Mouse (Mus musculus) thymus, postnatal 4 days (tissue): ENCODE data around the gene Cntn2.
"Not testable (repeated sequence)": the region's sequence is repeated elsewhere in the genome, so short reads cannot be mapped to it uniquely, and the experiment has no call there.

ENCODE experiments used
- DNase-seq: peaks from one replicate; pipeline ENCODE4 v3.0.0; 2021

Gene Cntn2

DNA sequence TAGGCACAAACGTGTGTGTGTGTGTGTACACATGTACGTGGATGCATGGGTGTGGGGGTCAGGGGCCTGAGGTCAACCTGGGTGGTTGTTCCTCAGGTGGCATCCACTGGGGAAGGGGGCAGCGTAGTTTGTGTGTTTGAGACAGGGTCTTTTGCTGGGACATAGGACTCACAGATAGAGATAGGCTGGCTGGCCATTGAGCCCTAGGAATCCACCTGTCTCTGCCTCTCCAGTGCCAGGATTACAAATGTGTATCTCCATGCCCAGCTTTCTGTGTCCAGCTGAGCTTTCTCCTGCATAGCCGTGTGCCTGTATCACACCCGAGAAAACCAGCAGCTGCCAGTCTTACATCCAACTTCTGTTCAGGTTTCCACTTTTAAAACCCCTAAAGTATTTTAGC lies 33.3 kb downstream of the Cntn2 start:
- DNase-seq, result no peak

DNA sequence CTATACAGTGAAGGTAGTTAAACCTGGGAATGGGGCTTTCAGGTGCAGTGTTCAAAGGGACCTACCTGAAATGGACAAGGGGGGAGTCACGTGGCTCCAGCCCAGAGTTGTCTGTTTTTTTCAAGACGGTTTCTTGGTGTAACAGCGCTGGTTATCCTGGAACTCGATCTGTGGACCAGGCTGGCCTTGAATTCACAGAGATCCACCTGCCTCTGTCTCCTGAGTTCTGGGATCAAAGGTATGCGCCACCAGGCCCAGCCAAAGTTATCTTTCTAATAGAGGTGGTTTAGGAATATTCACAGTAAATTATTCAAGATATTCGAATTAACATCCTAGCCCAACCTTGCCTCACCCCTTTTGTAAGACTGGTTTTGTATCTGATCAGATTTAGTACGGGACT lies 36.4 kb downstream of the Cntn2 start:
- DNase-seq, result no peak

DNA sequence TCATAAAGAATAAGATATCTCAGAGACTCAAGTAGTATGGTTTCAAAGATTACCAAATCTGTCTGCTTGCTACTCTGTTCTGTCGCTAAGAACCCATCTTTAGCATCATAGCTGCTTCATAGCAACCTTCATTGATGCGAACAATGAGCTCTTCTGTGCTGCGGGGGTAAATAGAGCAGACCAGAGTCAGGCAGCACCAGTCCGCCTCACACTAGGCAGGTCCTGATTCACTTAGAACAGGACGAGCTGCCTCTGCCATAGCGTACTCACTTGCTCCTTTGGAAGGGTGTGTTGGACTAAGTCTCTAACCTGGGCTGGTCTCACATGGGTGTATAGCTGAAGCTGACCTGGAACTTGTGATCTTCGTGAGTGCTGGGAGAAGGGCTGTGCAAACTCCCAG lies 37.0 kb downstream of the Cntn2 start, which contains the start of gene Tmem81:
TSS of gene Tmem81 (plus strand) at position 173 of the 400 bp plus-strand sequence.
- no peak for DNase-seq

DNA sequence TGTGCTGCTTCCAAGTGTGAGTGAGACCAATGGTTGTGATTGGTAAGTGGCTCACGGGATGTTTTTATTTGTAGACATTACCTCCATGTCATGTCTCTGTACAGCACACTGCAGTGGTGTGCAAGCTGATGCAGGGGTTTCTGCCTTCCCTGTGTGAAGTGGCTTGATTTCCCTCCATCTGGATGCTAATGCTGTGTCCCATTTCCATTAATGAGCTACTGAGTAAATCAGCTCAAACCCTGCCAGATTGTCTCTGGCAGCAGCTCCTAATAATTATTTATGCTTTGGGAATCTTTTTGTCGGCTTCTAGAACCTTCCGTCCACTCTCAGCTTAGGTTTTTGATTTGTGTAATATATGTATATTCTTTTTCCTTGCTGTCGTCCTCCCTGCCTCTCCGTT lies 37.9 kb downstream of the Cntn2 start:
- DNase-seq, result no peak

DNA sequence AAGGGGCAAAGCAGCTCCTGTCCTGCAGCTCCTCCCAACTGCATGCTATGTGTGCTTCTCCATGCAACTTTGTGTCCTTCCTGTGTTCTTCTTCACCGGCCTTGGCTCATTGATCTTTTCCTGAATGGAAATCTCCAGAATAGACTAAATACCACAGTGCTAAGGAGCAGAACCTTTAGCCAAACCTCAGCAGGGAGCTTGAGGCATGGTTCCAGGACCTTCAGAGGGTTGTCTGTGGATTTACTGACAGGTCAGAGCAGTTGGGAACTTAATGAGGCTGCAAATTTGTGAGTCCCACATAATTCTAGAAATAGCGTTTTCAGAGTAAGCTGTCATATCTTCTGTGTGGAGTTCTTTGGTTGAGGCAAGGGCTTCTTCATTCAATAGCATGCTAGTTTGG lies 42.5 kb downstream of the Cntn2 start:
- DNase-seq, result no peak

DNA sequence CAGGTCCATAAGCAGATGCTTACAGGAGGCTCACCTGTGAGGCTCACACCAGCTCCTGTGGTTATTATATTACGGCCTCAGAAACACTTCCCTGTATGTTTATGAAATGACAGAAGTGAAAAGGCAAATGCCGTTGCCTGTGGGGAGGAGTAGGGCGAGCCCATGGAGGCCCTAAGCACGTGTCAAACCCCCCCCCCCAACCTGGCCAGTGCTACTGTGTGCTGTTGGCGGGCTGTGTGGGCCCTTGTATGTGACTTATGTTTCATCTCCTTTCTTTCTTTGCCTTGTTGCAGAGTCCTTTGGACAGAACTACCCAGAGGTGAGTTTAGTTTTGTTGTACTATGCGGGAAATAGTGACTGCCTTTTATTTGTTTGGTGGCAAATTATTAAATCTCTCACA lies 59.3 kb downstream of the Cntn2 start:
- no peak for DNase-seq

DNA sequence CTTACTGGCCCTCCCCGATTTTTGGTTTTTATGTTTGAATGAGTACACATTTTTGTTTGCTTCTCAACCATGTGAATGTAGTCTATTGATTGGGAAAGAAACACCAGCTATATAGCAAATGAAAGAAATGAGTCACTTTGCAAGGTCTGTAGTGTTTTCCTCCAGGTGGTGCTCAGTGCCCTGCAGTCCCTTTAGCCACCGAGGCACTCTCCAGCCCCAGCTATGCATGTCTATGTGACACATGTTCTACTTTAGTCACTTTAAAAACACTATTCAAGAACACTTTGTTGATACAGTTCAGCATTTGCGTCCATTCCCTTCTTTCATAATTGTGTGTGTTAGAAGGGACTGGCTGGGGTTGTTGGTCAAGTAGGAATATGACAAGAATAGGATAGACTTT lies 59.8 kb downstream of the Cntn2 start:
- DNase-seq, result no peak

DNA sequence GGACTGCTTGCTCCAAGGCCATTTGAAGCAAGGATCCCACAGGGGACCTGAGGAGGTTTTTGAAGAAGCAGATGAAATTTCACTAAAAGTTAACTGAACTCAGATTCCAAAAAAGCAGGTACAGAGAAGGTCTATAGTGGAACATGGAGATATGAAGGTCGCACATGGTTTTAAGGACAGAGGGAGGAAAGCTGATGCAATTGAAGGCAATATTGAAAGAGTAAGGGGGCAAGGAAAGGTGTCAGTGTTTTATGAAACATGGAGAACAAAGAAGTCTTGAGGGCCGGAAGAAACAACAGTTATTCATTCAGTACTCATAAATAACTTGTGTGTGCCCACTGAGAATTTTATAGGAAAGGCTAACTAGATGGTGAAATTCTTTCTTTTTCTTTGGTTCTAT lies 61.4 kb downstream of the Cntn2 start:
- no peak for DNase-seq

DNA sequence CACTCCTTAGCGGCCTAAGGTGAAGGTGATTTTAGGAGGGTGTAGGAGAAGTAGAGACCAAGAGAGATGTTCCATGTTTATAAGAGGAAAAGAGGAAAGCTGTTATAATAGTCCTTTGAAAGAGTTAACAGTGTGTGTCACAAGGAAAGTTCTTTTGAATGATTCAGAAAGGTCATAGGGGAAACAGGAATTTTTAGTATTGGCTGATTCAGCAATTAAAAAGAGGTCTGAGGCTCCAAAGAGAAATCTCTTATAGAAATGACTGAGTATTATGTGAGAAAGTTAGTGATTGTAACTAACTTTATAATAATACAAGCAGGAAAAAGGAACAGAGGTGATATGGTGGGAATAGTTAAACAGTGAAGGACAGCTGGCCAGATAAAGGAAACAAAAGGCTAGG lies 63.6 kb downstream of the Cntn2 start:
- DNase-seq, result no peak

DNA sequence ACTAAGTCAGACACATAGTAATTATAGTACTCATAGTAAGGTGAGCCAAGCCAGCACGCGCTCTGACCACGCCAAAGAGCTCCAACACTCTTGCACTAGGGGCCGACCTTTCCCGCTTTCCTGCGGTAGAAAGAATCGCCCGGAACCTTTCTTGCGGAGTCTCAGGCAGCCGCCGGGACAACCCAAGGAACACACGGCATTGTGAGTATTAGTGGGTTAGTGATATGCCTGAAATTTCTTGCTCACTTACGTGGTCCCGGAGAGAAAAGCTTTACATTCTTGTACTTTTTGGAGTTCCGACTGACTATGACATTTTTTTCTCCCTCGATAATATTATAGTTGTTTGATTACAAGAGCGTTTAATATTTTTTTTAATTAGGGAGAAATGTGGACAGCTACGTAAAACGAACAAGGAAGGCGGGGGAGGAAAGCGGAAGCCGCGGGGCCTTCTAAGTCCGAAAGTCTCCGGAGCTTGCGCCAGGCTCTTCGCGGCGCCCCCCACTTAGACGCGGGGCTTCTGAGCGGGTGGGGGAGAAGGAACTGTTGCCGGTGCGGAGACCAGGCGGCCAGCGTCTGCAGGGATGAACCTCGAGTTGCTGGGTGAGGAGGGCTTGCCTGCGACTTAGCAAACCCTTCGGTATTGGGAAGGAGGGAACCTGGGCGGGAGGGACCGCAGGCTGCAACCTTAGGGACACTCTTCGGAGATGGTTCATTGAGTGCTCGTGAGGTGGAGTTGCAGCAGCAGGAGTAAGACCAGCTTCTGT lies 65.9 kb downstream of the Cntn2 start, which contains the start of gene Rbbp5:
TSS of gene Rbbp5 (plus strand) at position 438 of the 764 bp plus-strand sequence.
- DNase-seq, result peak; percentile 90

DNA sequence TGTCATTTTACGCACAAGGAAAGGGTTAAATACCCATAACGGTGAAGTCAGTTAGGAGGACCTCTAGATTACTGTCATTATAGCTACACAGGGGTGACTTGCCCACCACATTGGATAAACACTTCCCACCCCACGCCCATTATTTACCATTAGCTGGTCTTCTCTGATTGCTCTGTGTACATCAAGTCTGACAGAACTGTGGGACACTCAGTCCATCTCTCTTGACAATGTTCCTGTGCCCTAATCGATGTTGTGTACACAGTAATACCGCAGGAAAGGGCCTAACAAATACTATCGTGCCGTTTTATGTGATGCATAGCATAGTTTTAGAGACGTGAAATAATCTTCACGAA lies 66.5 kb downstream of the Cntn2 start:
- DNase-seq, result no peak

DNA sequence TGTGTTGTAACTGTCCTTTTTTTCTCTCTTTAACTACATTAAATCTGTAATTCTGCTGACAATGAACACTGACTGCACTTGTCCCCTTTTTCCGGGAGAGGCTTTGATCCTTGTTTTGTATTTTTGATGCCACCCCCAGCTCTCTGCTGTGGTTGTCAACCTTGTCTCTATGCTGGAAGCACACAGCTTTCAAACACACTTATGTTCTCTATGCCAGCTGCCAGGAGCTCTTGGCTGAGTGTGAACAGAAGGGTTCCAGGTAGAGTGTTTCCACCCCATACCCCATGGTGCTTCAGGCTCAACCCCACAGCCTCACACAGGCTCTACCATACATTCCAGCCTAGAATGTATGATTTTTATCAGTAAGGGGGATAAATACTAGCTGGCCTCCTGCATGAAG lies 68.6 kb downstream of the Cntn2 start:
- DNase-seq, result no peak

DNA sequence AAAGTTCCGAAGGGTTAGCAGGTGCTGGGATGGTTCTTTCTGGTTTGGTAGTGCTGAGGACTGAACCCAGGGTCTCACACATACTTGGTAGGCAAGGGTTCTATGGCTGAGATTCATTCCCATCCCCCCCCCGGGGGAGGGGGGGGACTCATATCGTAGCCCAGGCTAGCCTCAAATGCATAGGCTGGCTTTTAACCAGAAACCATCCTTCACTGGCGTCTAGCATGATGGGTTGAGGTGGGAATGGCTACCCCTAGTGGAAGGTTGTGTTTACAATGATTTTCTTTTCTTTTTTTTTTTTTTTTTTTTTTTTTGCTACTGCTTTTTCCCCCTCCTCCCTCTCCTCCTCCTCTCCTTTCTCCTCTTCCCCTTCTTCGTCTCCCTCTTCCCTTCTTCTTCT lies 70.5 kb downstream of the Cntn2 start:
- DNase-seq, result no peak

DNA sequence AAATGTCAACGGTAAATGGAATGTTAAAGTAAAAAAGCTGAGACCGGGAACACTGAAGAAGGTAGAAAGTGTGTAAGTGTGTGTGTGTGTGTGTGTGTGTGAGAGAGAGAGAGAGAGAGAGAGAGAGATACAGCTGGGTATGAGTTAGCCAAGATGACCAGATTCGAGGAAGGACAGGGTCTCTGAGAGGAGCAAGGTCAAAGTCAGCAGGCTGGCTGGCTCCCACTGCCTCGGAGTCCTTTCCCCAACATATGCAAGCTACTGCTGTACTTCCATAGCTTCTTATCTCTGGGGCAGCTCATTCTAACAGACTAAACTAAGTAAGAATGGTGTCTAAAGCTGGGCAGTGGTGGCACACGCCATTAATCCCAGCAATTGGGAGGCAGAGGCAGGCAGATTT lies 71.6 kb downstream of the Cntn2 start:
- DNase-seq, result no peak

DNA sequence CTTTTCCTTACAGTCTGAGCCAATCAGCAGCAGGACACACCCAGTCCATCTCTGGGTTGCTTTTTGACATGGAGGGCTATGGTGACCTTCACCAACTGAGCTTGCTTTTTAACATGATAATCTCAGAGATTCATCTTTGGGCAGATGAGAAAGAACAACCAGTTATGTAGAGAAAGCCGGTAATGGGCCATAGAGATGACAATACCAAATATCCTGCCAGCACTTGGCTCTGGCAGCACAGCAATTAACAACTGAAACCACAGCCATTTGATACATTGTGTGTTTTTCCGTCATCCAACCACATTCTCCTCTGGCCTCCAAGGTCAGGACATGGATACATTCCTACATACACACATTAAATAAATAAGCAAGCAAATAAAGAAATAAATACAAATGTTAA lies 72.0 kb downstream of the Cntn2 start:
- no peak for DNase-seq

DNA sequence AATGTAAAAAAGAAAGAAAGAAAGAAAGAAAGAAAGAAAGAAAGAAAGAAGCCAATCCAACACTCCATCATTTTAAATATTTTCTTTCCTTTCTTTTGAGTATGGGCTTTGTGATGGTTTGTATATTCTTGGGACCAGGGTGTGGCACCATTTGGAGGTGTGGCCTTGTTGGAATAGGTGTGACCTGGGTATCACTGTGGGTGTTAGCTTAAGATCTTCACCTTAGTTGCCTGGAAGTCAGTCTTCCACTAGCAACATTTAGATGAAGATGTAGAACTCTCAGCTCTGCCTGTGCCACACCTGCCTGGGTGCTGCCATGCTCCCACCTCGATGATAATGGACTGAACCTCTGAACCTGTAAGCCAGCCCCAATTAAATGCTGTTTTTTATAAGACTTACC lies 73.0 kb downstream of the Cntn2 start:
- not testable (repeated sequence) for DNase-seq

DNA sequence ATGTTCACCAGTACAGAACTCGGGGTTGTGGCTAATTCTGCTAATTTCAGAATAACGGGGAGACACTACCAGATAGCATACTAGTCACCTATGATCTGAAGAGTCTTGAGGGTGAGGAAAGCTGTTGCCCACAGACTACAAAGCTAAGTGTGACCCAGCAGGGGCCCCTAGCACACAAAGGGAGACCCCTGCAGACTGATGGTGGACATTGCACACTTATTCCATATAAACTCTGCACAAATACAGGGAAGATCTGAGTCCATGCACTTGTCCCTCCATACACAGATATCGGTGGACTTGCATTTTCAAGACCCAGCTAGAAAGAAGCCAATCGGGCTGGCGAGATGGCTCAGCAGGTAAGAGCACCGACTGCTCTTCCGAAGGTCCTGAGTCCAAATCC lies 73.5 kb downstream of the Cntn2 start:
- no peak for DNase-seq

DNA sequence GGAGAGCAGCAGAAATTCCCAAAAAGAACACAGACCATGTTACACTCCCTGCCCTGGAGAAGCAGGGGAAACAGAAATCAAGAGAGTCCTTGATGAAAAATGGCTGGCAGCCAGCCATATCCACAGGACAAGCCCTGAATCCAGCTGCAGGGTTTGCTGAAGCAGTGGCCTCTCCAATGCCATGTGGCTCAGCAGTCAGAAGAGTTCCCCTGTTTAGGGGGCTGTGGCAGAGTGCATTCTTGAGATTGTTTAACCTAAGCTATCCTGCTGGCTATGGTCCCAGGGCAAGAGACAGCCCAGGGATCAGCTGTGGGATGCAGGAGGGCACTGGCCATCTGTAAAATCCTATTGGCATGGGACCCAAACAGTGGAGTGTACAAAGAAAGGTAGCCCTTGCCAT lies 74.1 kb downstream of the Cntn2 start:
- DNase-seq, result no peak

DNA sequence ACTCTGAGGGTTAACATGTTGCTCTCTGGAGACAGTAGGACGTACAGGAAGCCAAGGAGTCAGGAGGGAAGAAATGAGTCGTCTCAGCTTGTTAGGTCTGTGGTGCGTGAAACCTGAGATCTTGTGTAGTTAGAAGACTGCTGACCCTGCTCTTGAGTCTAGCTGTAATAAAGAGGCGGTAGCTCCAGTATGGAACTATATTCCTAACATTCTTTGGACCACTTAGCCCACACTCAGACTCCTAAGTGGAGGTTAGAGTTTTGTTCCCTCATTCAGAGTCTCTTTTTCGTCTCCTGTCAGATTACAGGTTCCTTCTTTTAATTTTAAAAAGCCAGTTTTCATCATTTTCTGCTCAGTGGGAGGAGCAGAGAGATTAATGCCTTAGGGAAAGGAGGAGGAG lies 78.4 kb downstream of the Cntn2 start:
- no peak for DNase-seq
